9 mouse cellular contexts compared by ENCODE assay signal in genomic region chr7:24253779-24254615, GRCm38 (mm10). TPM values are rescaled to one million over a fixed set of nuclear protein-coding genes. Genes with fewer than 3 reads are reported as not detected.
DNase-seq lines count a peak whose midpoint lies in the region; ATAC-seq lines count a peak whose summit lies in the region.
"Had no signal": no experiment of that assay in that cellular context is flagged by ENCODE, and none has a peak within 500 bp of the region (broad histone marks: within the 10 kb centered on the region; RNA-seq: fewer than 3 reads in every experiment).

No protein-coding gene starts in this region.

- H3K4me2 ChIP-seq in heart, embryonic 15.5 days = peak overlapping the region; percentile 70
- peak overlapping the region; percentile 73 for H3K4me2 ChIP-seq in hindbrain, embryonic 13.5 days
- peak overlapping the region; percentile 56 for H3K4me2 ChIP-seq in midbrain, embryonic 13.5 days (replicated peaks)

- 62% methylated on average over 9 of the region's 9 CpGs for WGBS in heart, embryonic 15.5 days
- 65% methylated on average over 9 of the region's 9 CpGs for WGBS in hindbrain, embryonic 13.5 days
- 61% methylated on average over 9 of the region's 9 CpGs for WGBS in midbrain, embryonic 13.5 days

- H3K27ac ChIP-seq in heart, embryonic 15.5 days = 0 out of 2 replicates have a peak overlapping the region, but pooled peaks have one; percentile 31
- no peak overlapping the region for H3K27ac ChIP-seq in brown adipose tissue, adult 24 weeks (replicated peaks; ENCODE audit: low read depth, low read length)
- no peak overlapping the region for H3K27ac ChIP-seq in hindbrain, embryonic 13.5 days
- H3K27ac ChIP-seq in midbrain, embryonic 13.5 days = no peak overlapping the region

- no peaks in the 10 kb centered on the region for H3K9me3 ChIP-seq in heart, embryonic 15.5 days (replicated peaks)
- H3K9me3 ChIP-seq in hindbrain, embryonic 13.5 days = no peaks in the 10 kb centered on the region
- H3K9me3 ChIP-seq in midbrain, embryonic 13.5 days = no peaks in the 10 kb centered on the region
- H3K9me3 ChIP-seq: G1E had no signal

- ATAC-seq in heart, embryonic 15.5 days (replicated peaks; ENCODE audit: insufficient number of reproducible peaks, insufficient read depth, low FRiP score, low read depth) = no peak; the same call in 1 of the 2 replicates
- ATAC-seq in hindbrain, embryonic 13.5 days (ENCODE audit: low FRiP score) = peak; percentile 79
- ATAC-seq in midbrain, embryonic 13.5 days = peak; percentile 75

- no peaks in the 10 kb centered on the region for H3K36me3 ChIP-seq in heart, embryonic 15.5 days
- H3K36me3 ChIP-seq in hindbrain, embryonic 13.5 days = 0 out of 2 replicates have a peak, but pooled peaks cover under 1% of the 10 kb centered on the region
- H3K36me3 ChIP-seq in midbrain, embryonic 13.5 days = no peaks in the 10 kb centered on the region
- H3K36me3 ChIP-seq: G1E had no signal

- 0 out of 2 replicates have a peak overlapping the region, but pooled peaks have one; percentile 25 for H3K9ac ChIP-seq in heart, embryonic 15.5 days
- peak overlapping the region; percentile 24; the same call in 1 of the 2 replicates for H3K9ac ChIP-seq in hindbrain, embryonic 13.5 days
- peak overlapping the region; percentile 20; the same call in 1 of the 2 replicates for H3K9ac ChIP-seq in midbrain, embryonic 13.5 days (replicated peaks)

- no peaks in the 10 kb centered on the region for H3K27me3 ChIP-seq in heart, embryonic 15.5 days
- no peaks in the 10 kb centered on the region for H3K27me3 ChIP-seq in hindbrain, embryonic 13.5 days
- H3K27me3 ChIP-seq in midbrain, embryonic 13.5 days = no peaks in the 10 kb centered on the region

- no peak for DNase-seq in heart, postnatal 25 days (ENCODE audit: low spot score)
- no peak for DNase-seq in urinary bladder, postnatal 10 days (ENCODE audit: low spot score)
- no peak for DNase-seq in right cerebral cortex, adult 2 months (ENCODE audit: low spot score in 2 of 2)
- DNase-seq in right cerebral cortex, postnatal 10 days (ENCODE audit: low spot score in 2 of 2) = no peak

- peaks cover 10% of the 10 kb centered on the region for H3K4me1 ChIP-seq in heart, embryonic 15.5 days (replicated peaks)
- no peaks in the 10 kb centered on the region; the same call in 1 of the 2 replicates for H3K4me1 ChIP-seq in brown adipose tissue, adult 24 weeks (ENCODE audit: control insufficient read depth, insufficient read depth, insufficient read length, low read length)
- H3K4me1 ChIP-seq in hindbrain, embryonic 13.5 days (replicated peaks) = peaks cover 26% of the 10 kb centered on the region
- peaks cover 25% of the 10 kb centered on the region for H3K4me1 ChIP-seq in midbrain, embryonic 13.5 days (replicated peaks)

- intact Hi-C loops in heart, postnatal 25 days (cut with DNase I) = loop anchor here (1.0 to 2.0 kb wide), 3 partner anchors 15 to 173 kb away; partner anchors contain the start of genes Zfp180 and Zfp235

- H3K4me3 ChIP-seq in heart, embryonic 15.5 days = peak overlapping the region; percentile 73
- peak overlapping the region; percentile 80; the same call in 1 of the 2 replicates for H3K4me3 ChIP-seq in brown adipose tissue, adult 24 weeks (ENCODE audit: insufficient read depth, low read depth, low read length)
- H3K4me3 ChIP-seq in hindbrain, embryonic 13.5 days = peak overlapping the region; percentile 52
- H3K4me3 ChIP-seq in midbrain, embryonic 13.5 days (replicated peaks) = peak overlapping the region; percentile 49

RNA-seq across cellular contexts. Expression of gene Zfp108, which starts 0.6 kb away (rescaled TPM):
- polyA plus RNA-seq in heart, embryonic 15.5 days (2015; fragmentation: Nextera tagmentation; extraction: Ambion mirVana) = 2.1 and 3.0 TPM in 2 replicates
- 1 to 10 TPM; 1.7 to 1.8 TPM for total RNA-seq in heart, postnatal 25 days (2021)
- polyA plus RNA-seq in brown adipose tissue, adult 24 weeks (2012; ENCODE audit: insufficient read depth, insufficient read length, missing spikeins) = 0.88 and 1.8 TPM in 2 replicates
- polyA plus RNA-seq in hindbrain, embryonic 13.5 days (2015; fragmentation: Nextera tagmentation; extraction: Ambion mirVana) = 4.3 and 5.8 TPM in 2 replicates
- 4.6 and 5.1 TPM in 2 replicates for polyA plus RNA-seq in midbrain, embryonic 13.5 days (2015; fragmentation: Nextera tagmentation; extraction: Ambion mirVana)
- polyA plus RNA-seq: G1E had no signal

RNA-seq across cellular contexts. Expression of gene Zfp93, which starts 16.2 kb away (rescaled TPM):
- polyA plus RNA-seq in heart, embryonic 15.5 days (2015; fragmentation: Nextera tagmentation; extraction: Ambion mirVana) = 5.4 and 6.5 TPM in 2 replicates
- 1 to 10 TPM; 3.2 to 3.7 TPM for total RNA-seq in heart, postnatal 25 days (2021)
- 1.4 and 4.4 TPM in 2 replicates for polyA plus RNA-seq in brown adipose tissue, adult 24 weeks (2012; ENCODE audit: insufficient read depth, insufficient read length, missing spikeins)
- polyA plus RNA-seq in hindbrain, embryonic 13.5 days (2015; fragmentation: Nextera tagmentation; extraction: Ambion mirVana) = 6.9 and 8.4 TPM in 2 replicates
- polyA plus RNA-seq in midbrain, embryonic 13.5 days (2015; fragmentation: Nextera tagmentation; extraction: Ambion mirVana) = 7.7 and 7.8 TPM in 2 replicates

RNA-seq across cellular contexts. Expression of gene Zfp109, which starts 16.6 kb away (rescaled TPM):
- polyA plus RNA-seq in heart, embryonic 15.5 days (2015; fragmentation: Nextera tagmentation; extraction: Ambion mirVana) = 2.9 and 3.5 TPM in 2 replicates
- 1 to 10 TPM; 1.7 to 2.1 TPM for total RNA-seq in heart, postnatal 25 days (2021)
- polyA plus RNA-seq in brown adipose tissue, adult 24 weeks (2012; ENCODE audit: insufficient read depth, insufficient read length, missing spikeins) = 0.46 TPM in 1 of 2 replicates, not detected in the other
- polyA plus RNA-seq in hindbrain, embryonic 13.5 days (2015; fragmentation: Nextera tagmentation; extraction: Ambion mirVana) = 3.8 and 3.9 TPM in 2 replicates
- 3.9 and 4.5 TPM in 2 replicates for polyA plus RNA-seq in midbrain, embryonic 13.5 days (2015; fragmentation: Nextera tagmentation; extraction: Ambion mirVana)

RNA-seq across cellular contexts. Expression of gene Zfp111, which starts 42.8 kb away (rescaled TPM):
- 5.9 and 6.4 TPM in 2 replicates for polyA plus RNA-seq in heart, embryonic 15.5 days (2015; fragmentation: Nextera tagmentation; extraction: Ambion mirVana)
- 1 to 10 TPM; 3.6 to 4.0 TPM for total RNA-seq in heart, postnatal 25 days (2021)
- 1.5 and 1.7 TPM in 2 replicates for polyA plus RNA-seq in brown adipose tissue, adult 24 weeks (2012; ENCODE audit: insufficient read depth, insufficient read length, missing spikeins)
- 5.3 and 5.5 TPM in 2 replicates for polyA plus RNA-seq in hindbrain, embryonic 13.5 days (2015; fragmentation: Nextera tagmentation; extraction: Ambion mirVana)
- polyA plus RNA-seq in midbrain, embryonic 13.5 days (2015; fragmentation: Nextera tagmentation; extraction: Ambion mirVana) = 5.7 and 9.2 TPM in 2 replicates

RNA-seq across cellular contexts. Expression of gene Zfp61, which starts 47.0 kb away (rescaled TPM):
- polyA plus RNA-seq in heart, embryonic 15.5 days (2015; fragmentation: Nextera tagmentation; extraction: Ambion mirVana) = 14.3 and 19.4 TPM in 2 replicates
- 1 to 10 TPM; 3.1 to 4.5 TPM for total RNA-seq in heart, postnatal 25 days (2021)
- polyA plus RNA-seq in brown adipose tissue, adult 24 weeks (2012; ENCODE audit: insufficient read depth, insufficient read length, missing spikeins) = 1.5 and 2.0 TPM in 2 replicates
- 44.1 and 50.3 TPM in 2 replicates for polyA plus RNA-seq in hindbrain, embryonic 13.5 days (2015; fragmentation: Nextera tagmentation; extraction: Ambion mirVana)
- polyA plus RNA-seq in midbrain, embryonic 13.5 days (2015; fragmentation: Nextera tagmentation; extraction: Ambion mirVana) = 41.2 and 49.4 TPM in 2 replicates
